Mouse (Mus musculus) erythroblast, embryonic 14.5 days (primary cell): ENCODE measurements around the gene Acot11. TPM values are rescaled to one million over a fixed set of nuclear protein-coding genes. Genes with fewer than 3 reads are reported as not detected.
"Not testable (repeated sequence)": the region's sequence is repeated elsewhere in the genome, so short reads cannot be mapped to it uniquely, and the experiment has no call there.

Experiments used
- H3K27me3 ChIP-seq: 2 replicates; pipeline ENCODE4 v1.6.1; 2012; ENCODE audit warnings: inconsistent platforms; ENCODE audit not compliant: control insufficient read depth
- H3K36me3 ChIP-seq: 2 replicates; pipeline ENCODE4 v1.6.1; 2012; ENCODE audit warnings: mild to moderate bottlenecking, inconsistent platforms; ENCODE audit not compliant: control insufficient read depth
- H3K4me1 ChIP-seq: 2 replicates; pipeline ENCODE4 v1.6.1; 2012; ENCODE audit warnings: inconsistent platforms; ENCODE audit not compliant: control insufficient read depth
- H3K4me3 ChIP-seq: replicated peaks from 2 replicates; pipeline ENCODE3; 2012; ENCODE audit warnings: moderate library complexity, mild to moderate bottlenecking, inconsistent platforms
- H3K9me3 ChIP-seq: 2 replicates; pipeline ENCODE4 v1.6.1; 2012; ENCODE audit warnings: low read length, inconsistent platforms, mixed read lengths; ENCODE audit not compliant: control insufficient read depth
- GATA1 ChIP-seq: IDR thresholded peaks from 2 replicates; pipeline ENCODE4 v1.6.1; 2012; ENCODE audit warnings: low read length, inconsistent platforms, mixed read lengths
- TAL1 ChIP-seq: IDR thresholded peaks from 3 replicates; pipeline ENCODE4 v1.6.1; 2012; ENCODE audit warnings: low read length, inconsistent platforms, mixed read lengths
- polyA plus RNA-seq: library from polyadenylated mRNA; stranded (reverse); fragments of >175 nt; gene quantifications from 2 replicates; pipeline ENCODE4 v1.2.3, GENCODE M21; 2012

Acot11 gene
- polyA plus RNA-seq, 1 experiment: 1.3 TPM

GRCm38 (mm10) chr4:106785753-106786540 is 18.9 kb downstream of the Acot11 start:
- H3K9me3 ChIP-seq: no peaks in the 10 kb centered on the region
- H3K4me1 ChIP-seq: peaks cover 50% of the 10 kb centered on the region
- no peak for TF ChIP-seq GATA1
- TF ChIP-seq TAL1: no peak
- H3K4me3 ChIP-seq: no peak overlapping the region
- H3K27me3 ChIP-seq: no peaks in the 10 kb centered on the region
- H3K36me3 ChIP-seq: peaks cover 44% of the 10 kb centered on the region

- H3K4me1 ChIP-seq: peaks cover 46% of the 10 kb centered on the region
- no peak for TF ChIP-seq TAL1
- TF ChIP-seq GATA1: no peak
- H3K4me3 ChIP-seq: no peak overlapping the region
- no peaks in the 10 kb centered on the region for H3K9me3 ChIP-seq
- peaks cover 44% of the 10 kb centered on the region for H3K36me3 ChIP-seq
- H3K27me3 ChIP-seq: no peaks in the 10 kb centered on the region
Observed at GRCm38 (mm10) chr4:106785345-106785744, 19.5 kb downstream of the Acot11 start.

GRCm38 (mm10) chr4:106784806-106785205 is 20.0 kb downstream of the Acot11 start:
- H3K27me3 ChIP-seq: no peaks in the 10 kb centered on the region
- no peak overlapping the region for H3K4me3 ChIP-seq
- TF ChIP-seq TAL1 (no peak), GATA1 (no peak; the same call in 1 of the 2 replicates)
- H3K9me3 ChIP-seq: no peaks in the 10 kb centered on the region
- H3K36me3 ChIP-seq: peaks cover 44% of the 10 kb centered on the region
- peaks cover 44% of the 10 kb centered on the region for H3K4me1 ChIP-seq

GRCm38 (mm10) chr4:106783137-106783536 is 21.7 kb downstream of the Acot11 start:
- H3K4me3 ChIP-seq: no peak overlapping the region
- peaks cover 34% of the 10 kb centered on the region for H3K4me1 ChIP-seq
- H3K36me3 ChIP-seq: peaks cover 37% of the 10 kb centered on the region
- no peaks in the 10 kb centered on the region for H3K9me3 ChIP-seq
- no peaks in the 10 kb centered on the region for H3K27me3 ChIP-seq
- TF ChIP-seq TAL1 (no peak), GATA1 (no peak)

GRCm38 (mm10) chr4:106780045-106780444 is 24.8 kb downstream of the Acot11 start:
- Histone ChIP-seq H3K9me3 (no peaks in the 10 kb centered on the region), H3K27me3 (no peaks in the 10 kb centered on the region), H3K4me1 (peaks cover 17% of the 10 kb centered on the region), H3K36me3 (peaks cover 20% of the 10 kb centered on the region), H3K4me3 (no peak overlapping the region)
- TF ChIP-seq GATA1: no peak
- TF ChIP-seq TAL1: no peak

GRCm38 (mm10) chr4:106778116-106778788 is 26.5 kb downstream of the Acot11 start:
- TF ChIP-seq TAL1 (no peak), GATA1 (no peak)
- H3K27me3 ChIP-seq: no peaks in the 10 kb centered on the region
- peaks cover 17% of the 10 kb centered on the region for H3K4me1 ChIP-seq
- no peak overlapping the region for H3K4me3 ChIP-seq
- H3K36me3 ChIP-seq: peaks cover 9% of the 10 kb centered on the region
- no peaks in the 10 kb centered on the region for H3K9me3 ChIP-seq

- Histone ChIP-seq H3K4me1 (peaks cover 17% of the 10 kb centered on the region), H3K4me3 (no peak overlapping the region), H3K27me3 (peaks cover 2% of the 10 kb centered on the region; the same call in 1 of the 2 replicates), H3K9me3 (no peaks in the 10 kb centered on the region), H3K36me3 (peaks cover 4% of the 10 kb centered on the region)
- TF ChIP-seq GATA1: no peak
- no peak for TF ChIP-seq TAL1
Observed at GRCm38 (mm10) chr4:106776998-106777397, 27.8 kb downstream of the Acot11 start.

- not testable (repeated sequence) for H3K36me3 ChIP-seq, H3K4me3 ChIP-seq, H3K9me3 ChIP-seq, H3K27me3 ChIP-seq
- peaks cover 14% of the 10 kb centered on the region for H3K4me1 ChIP-seq
Observed at GRCm38 (mm10) chr4:106775767-106776166, 29.0 kb downstream of the Acot11 start.

- no peak overlapping the region for H3K4me3 ChIP-seq
- no peaks in the 10 kb centered on the region for H3K9me3 ChIP-seq
- peaks cover 7% of the 10 kb centered on the region for H3K4me1 ChIP-seq
- TF ChIP-seq GATA1 (no peak), TAL1 (no peak)
- H3K36me3 ChIP-seq: peaks cover 34% of the 10 kb centered on the region
- peaks cover 2% of the 10 kb centered on the region; the same call in 1 of the 2 replicates for H3K27me3 ChIP-seq
Observed at GRCm38 (mm10) chr4:106772558-106772957, 32.2 kb downstream of the Acot11 start.
